Mouse (Mus musculus): ENCODE measurements around the gene Plekha6.

DNA sequence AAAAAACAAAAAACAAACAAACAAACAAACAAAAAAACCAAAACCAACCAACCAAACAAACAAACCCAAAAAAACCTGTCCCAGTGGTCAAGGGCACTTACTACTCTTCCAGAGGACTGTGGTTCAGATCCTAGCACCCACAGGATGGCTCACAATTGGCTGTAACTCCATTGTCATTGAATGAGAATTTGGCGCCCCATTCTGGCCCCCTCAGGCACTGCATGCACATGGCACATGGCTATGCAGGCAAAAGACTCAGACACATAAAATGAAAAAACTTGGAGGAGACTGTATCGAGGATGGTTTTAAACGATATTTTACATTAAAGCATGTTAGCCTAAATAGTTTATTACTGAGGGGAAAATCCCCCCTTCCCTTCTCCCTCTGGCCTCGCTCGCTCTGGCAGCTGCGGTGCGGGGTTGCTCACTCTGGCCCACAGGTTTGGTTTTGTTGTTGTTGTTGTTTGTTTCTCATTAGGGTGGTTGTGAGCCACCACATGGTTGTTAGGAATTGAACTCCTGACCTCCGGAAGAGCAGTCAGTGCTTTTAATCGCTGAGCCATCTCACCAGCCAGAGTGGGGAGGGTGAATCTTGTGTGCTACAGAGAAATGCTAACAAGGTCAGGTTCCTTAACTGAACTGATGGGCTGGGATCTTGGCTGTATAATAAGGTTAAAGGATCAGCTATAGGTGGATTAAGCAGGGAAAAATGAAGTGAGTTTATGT, 38.2 kb upstream of the Plekha6 start:
- TF ChIP-seq CTCF (IDR thresholded peaks at IDR 0.05; ENCODE audit: control insufficient read depth, insufficient read depth, low read length) (0 out of 2 replicates have a peak, but pooled peaks have one; percentile 9), POLR2A (IDR thresholded peaks at IDR 0.05; ENCODE audit: borderline replicate concordance, control insufficient read depth, low read depth, low read length) (no peak)
